Mouse (Mus musculus): ENCODE data around the gene Sorcs2. TPM values are rescaled to one million over a fixed set of nuclear protein-coding genes. Genes with fewer than 3 reads are reported as not detected.

Gene Sorcs2
- total RNA-seq, 2 experiments from 2014 or later: 10.5 to 11.4 TPM

DNA sequence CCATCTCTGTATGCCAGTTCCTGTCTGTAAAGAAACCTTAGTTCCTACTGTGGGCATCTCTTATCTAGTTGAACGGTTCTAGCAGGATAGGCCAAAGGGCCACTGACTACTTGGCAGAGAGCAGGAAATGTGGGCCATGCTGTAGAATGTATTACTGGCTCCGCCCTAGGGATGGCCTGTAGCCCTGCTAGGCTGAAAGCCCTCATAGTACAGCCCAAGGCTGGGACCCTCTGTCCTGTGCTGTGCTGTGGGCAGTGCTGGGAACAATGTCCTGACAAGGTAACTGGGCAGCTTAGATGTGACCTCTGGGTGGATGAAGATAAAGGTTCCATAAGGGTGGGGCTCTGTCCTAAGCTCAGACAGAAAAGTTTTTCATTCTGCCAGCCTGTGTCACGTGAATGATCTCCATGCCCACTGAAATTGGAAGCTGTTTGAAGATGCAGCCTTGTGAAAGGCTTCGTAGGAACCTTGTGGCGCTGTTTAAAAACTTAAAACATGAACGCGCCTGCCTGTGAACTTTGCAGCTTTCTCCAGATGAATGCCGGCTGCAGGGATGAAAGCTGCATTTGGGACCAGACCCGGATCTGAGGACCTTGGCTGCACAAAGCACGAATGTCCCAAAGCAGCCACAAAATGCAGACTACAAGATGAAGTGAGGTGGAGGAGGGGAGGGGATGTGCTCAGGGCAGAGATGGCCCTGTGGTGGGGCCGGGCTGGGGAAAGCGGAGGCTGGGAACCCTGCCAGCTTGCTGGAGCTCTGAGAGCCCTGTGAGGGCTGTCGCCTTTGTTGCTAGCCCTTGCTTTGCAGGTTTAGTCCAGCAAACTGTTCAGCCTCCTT, 357.3 kb downstream of the Sorcs2 start:
- DNase-seq: peak; percentile 21 to 40
- intact Hi-C loops (cut with DNase I): loop anchor here (5.0 kb wide), 1 partner anchor 67 kb away; no protein-coding TSS in a partner anchor

- intact Hi-C loops (cut with DNase I): loop anchor here (5.0 kb wide), 1 partner anchor 98 kb away; no protein-coding TSS in a partner anchor
- DNase-seq: peak in 1 of 2 experiments; percentile 13
Measured at GRCm38 (mm10) chr5:36039596-36039995, 358.3 kb downstream of the Sorcs2 start.

DNA sequence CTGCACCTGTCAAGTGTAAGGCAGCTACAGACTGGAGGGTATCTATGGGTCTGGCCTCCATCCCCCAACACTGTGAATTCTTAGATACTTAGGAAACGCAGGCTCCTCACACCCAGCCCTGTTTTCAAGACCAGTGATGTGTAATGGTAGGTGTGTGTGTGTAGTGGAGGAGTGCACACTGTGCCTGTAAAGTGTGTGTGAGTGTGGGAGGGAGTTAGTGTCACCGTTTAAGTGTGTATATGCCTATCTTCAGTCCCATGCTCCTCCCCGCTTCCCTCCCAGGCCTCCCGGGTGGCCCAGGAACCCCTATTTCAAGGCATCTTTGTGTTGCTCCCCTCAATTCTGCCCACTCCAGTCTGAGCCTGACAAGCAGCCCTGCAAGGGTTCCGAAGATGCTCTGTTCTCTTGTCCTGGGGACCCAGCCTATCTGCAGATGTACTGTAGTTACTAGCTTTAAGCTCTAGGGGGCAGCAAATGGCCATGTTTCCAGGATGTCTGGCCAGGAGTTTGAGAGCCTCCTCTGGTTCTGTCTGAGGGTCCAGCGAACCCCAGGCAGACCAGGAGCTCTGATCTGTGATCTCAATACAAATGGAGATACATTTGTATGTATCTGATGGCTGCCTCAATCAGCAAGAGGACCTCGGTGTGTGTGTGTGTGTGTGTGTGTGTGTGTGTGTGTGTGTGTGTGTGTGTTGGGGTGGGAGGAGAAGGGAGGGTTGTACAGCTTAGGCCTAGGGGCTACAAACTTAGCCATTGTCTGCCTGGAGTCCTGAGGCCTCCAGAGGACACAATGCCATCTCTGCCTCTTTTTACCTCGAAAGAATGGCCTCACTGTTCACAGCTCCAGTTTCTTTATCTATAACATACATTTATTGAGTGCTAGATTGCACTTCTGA, 364.2 kb downstream of the Sorcs2 start:
- peak; percentile 40 to 42 for DNase-seq

GRCm38 (mm10) chr5:36025076-36025475, 372.9 kb downstream of the Sorcs2 start:
- intact Hi-C loops (cut with DNase I): no loop called here
- DNase-seq: no peak

More for the DNA sequence above, 364.2 kb downstream of the Sorcs2 start:
- intact Hi-C loops (cut with DNase I): loop anchor here (1.0 to 2.0 kb wide), 3 partner anchors 190 to 365 kb away; partner anchors contain the start of gene Sorcs2

DNA sequence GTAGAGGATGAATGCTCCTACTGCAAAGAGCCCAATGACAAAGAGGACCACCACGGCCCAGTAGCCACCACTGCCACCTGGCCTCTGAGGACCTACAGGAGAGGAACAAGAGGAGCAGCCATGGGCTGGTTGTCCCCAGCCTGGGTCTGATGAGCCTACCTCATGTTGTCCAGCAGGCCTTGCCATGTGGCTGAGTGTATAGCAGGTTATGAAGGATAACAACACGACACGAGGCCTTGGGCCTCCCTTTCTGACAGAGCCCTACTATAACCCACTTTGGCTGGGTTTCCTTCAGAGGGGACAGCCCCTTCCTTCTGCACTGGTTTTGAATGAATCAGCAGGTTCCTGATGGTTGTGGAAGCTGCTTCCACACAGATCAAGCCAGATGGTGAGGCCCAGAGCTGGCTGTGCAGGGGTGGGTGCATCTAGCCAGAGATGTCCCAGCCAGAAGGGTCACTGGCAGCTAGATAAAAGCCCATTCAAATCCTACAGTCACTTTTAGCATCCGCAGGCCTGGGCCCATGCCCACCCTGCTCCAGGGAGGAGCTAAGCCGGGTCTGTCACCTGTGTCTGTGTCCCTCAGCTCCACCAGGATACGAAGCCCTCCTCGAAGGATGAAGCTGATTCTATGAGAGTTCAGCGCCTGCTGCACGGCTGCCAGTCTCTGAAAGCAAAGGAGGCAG, 373.8 kb downstream of the Sorcs2 start:
- intact Hi-C loops (cut with DNase I): no loop called here
- DNase-seq: no peak

DNA sequence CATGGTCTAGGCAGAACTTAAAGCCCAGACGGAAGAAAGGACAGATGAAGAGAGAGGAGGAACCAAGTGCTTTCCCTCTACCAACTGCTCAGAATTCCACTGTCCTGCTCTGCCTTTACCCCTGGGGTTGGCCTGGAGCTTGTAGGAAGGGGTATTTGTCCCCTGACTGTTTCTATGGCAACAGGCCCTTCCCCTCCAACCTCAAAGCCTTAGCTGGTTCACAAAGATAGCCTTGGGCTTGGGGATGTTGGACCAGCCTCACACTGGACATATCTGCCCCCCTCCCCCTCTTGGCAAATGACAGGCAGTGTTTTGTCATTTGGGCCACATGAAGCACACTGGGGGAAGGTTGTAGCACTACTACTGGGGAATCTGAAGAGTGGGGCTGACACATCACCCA, 375.6 kb downstream of the Sorcs2 start:
- no peak for DNase-seq
- intact Hi-C loops (cut with DNase I): no loop called here

- no peak for DNase-seq
- intact Hi-C loops (cut with DNase I): no loop called here
Measured at GRCm38 (mm10) chr5:36021091-36021490, 376.8 kb downstream of the Sorcs2 start.

- DNase-seq: no peak
- intact Hi-C loops (cut with DNase I): loop anchor here (2.0 kb wide), 1 partner anchor 36 kb away; no protein-coding TSS in a partner anchor
Measured at GRCm38 (mm10) chr5:36018366-36018765, 379.6 kb downstream of the Sorcs2 start.

DNA sequence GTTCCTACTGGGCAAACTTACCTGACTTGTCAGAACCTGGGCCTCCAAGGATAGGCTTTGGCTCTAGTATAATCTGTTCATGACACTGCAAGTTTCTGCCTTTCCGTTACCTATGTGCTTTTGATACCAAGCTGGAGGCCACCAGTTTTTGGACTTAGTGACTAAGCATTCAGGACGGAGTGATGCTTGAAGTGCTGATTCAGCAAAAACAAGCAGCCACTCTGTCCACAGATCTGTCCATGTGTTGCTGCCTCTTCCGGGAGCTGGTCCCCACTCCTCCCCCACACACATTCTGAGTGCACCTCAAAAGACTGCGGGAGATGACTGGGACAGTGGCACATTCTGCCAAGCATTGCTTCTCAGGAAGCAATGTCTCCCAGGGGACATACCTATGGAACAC, 388.5 kb downstream of the Sorcs2 start:
- intact Hi-C loops (cut with DNase I): no loop called here
- DNase-seq: no peak

DNA sequence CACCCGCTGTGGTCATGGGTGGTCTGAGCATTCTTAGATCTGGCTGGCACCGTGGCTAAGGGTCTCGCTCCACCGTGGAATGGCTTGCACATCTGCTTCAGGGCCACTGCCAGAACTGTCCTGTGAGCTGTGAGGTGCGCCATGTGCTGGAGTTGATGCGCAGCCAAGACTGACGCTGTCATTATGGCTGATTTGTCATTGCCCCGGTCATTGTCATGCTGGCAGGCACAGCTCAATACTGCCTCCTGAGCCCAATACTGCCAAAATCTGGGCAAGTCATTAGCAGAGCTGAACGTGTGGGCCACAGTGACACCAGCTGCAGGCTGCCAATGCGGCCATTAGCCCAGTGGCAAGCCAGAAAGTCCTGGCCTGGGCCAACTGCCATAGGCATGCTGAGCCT, 390.3 kb downstream of the Sorcs2 start:
- DNase-seq: peak; percentile 16 to 21
- intact Hi-C loops (cut with DNase I): no loop called here

- DNase-seq: no peak
- intact Hi-C loops (cut with DNase I): no loop called here
Measured at GRCm38 (mm10) chr5:36006586-36006985, 391.4 kb downstream of the Sorcs2 start.

GRCm38 (mm10) chr5:36006106-36006505, 391.8 kb downstream of the Sorcs2 start:
- no peak for DNase-seq
- intact Hi-C loops (cut with DNase I): no loop called here

DNA sequence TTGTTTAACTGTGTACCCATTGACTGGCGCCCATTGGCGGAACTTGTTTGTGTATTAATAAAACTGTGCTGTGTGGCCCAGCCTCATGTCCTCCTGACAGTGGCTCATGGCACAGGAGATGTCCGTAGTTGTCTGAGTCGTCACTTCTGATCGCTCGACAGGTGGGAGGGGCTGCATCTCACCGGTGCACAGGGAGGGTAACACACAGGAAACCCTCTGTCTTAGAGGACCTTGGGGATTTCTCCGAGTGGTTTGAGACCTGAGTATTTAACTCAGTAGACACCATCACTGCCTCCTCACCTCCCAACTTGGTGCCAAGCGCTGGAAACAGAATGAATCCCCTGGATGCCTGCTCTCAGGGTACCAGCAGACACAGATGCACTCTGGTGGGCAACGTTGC, 394.1 kb downstream of the Sorcs2 start:
- intact Hi-C loops (cut with DNase I): no loop called here
- no peak for DNase-seq

DNA sequence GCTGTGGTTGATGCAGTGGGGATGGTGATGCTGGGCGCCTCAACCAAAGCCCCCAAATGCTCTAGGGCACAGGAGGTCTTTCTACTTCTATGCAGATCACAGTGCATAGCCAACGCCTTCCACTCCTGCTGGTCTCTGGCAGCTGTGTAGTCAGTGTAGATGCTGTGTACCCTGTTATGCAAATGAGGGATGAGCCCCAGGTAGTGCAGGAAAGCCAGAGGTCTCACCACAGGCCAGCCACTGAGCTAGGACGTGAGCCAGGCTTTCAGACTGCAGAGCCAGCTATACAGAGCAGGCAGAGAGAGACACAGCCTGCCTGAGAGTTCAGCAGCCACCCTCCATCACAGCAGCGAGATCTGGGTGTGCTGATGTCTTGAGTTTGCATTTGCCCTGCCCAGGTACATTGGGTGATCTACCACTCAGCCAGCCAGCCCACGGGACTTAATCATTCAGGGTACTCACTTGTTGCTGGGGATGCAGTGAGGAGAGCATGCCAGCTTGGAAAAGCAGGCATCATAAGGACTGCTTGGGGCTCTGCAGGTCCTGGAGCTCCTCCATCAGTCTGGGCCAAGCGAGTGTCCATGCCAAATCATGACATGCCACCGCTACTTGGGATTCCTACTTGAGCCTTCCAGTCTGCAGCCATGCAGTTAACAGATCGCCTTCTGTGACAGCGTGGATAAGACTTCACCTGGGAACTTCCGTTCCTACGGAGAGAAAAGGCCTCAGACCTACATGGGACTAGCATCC, 407.8 kb downstream of the Sorcs2 start:
- intact Hi-C loops (cut with DNase I): no loop called here
- DNase-seq: no peak

- DNase-seq: no peak
- intact Hi-C loops (cut with DNase I): no loop called here
Measured at GRCm38 (mm10) chr5:35989506-35989905, 408.4 kb downstream of the Sorcs2 start.

DNA sequence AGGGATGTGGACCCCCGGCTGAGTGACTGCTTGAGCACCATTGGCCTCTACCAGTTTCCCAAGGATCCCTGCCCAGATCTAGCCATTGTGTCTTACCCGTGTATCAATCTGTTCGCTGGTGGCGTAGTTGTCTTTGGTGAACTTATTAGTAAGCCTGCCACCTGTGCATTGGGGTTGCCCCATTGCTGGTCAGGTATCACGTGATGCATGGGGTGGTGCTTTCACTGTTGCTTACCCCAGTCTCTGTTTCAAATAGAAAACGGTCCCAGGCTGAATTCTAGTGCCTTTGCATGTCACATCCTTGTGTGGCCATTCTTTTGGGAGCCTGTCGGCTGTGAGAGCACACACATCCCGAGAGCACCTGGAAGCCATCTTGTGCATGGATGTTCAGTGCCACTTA, 409.9 kb downstream of the Sorcs2 start:
- no peak for DNase-seq
- intact Hi-C loops (cut with DNase I): no loop called here

- no peak for DNase-seq
- intact Hi-C loops (cut with DNase I): no loop called here
Measured at GRCm38 (mm10) chr5:35985611-35986010, 412.3 kb downstream of the Sorcs2 start.

DNA sequence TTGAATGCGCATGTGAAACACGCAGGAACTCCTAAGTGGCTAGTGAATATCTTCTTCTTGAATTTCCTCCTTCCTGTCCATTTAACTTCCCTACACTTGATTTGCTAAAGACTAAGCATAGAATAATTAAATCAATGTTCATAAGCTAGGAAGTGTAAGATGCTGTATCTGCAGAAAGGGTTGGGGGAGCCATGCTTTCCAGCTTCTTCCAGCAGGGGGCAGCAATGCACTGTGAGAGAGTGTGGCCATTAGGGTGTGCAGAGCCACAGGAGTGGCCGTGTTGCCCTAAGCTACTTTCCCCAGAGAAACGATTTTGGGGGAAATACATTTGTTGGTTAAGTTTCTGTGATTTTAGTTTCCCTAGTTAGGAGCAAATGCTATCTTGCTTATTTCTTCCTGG, 416.0 kb downstream of the Sorcs2 start:
- intact Hi-C loops (cut with DNase I): loop anchor here (2.0 to 5.0 kb wide), 4 partner anchors 37 to 415 kb away; no protein-coding TSS in a partner anchor
- peak; percentile 80 to 87 for DNase-seq

DNA sequence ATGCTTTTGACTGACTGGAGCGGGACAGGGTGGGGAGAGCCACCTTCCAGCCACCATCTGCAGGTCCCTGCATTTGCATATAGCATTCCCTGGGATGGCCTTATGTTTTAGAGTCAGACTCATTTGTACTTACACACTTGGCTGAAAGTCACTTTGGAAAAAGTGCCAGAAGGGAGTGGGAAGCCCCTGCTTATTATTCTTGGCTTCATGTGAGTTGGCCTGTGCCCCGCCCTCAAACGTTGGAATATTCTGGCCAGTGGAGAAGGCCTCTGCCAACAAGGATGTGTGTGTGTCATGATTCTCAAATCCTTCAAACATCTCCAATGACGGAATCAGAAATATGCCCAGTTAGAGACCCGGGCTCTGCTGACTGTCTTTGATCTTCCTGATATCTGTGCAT, 416.6 kb downstream of the Sorcs2 start:
- no peak for DNase-seq
- intact Hi-C loops (cut with DNase I): loop anchor here (5.0 kb wide), 1 partner anchor 241 kb away; no protein-coding TSS in a partner anchor

GRCm38 (mm10) chr5:35980542-35980941, 417.4 kb downstream of the Sorcs2 start:
- intact Hi-C loops (cut with DNase I): loop anchor here (5.0 kb wide), 1 partner anchor 242 kb away; no protein-coding TSS in a partner anchor
- no peak for DNase-seq
